Mouse (Mus musculus): ENCODE results near the gene Dpm3.

- TF ChIP-seq POLR2A (IDR thresholded peaks at IDR 0.05; ENCODE audit: control insufficient read depth in 1 of 2, insufficient read depth in 1 of 2, low read depth in 1 of 2, low read length in 2 of 2, poor library complexity in 1 of 2) (no peak), USF1 (IDR thresholded peaks at IDR 0.05; ENCODE audit: low read depth, low read length) (no peak), ZNF384 (IDR thresholded peaks at IDR 0.05; ENCODE audit: low read depth, low read length) (no peak), EP300 (IDR thresholded peaks at IDR 0.05; ENCODE audit: low read depth in 1 of 2, low read length in 2 of 2) (no peak), CTCF (IDR thresholded peaks at IDR 0.05 in 2 of 3, conservative IDR thresholded peaks at IDR 0.05 in 1 of 3; ENCODE audit: control insufficient read depth in 1 of 3, insufficient read depth in 1 of 3, low read depth in 2 of 3, low read length in 3 of 3, poor library complexity in 1 of 3, severe bottlenecking in 1 of 3) (no peak), MYB (IDR thresholded peaks at IDR 0.05; ENCODE audit: low read depth, low read length) (no peak), JUND (IDR thresholded peaks at IDR 0.05; ENCODE audit: low read depth, low read length) (no peak), KAT2A (conservative IDR thresholded peaks at IDR 0.05; ENCODE audit: low read depth, low read length) (no peak)
Observed at GRCm38 (mm10) chr3:89314340-89314739, 55.2 kb downstream of the Dpm3 start.

All from MEL (cell line).